Mouse (Mus musculus) CH12.LX (cell line): ENCODE data around the gene Ddah1.

Source experiments
- CHD2 ChIP-seq: IDR thresholded peaks from 2 replicates; pipeline ENCODE4 v1.6.1; 2011; ENCODE audit warnings: low read length, improper control_type of control experiment
- CTCF ChIP-seq, 2 experiments: IDR thresholded peaks in 1 of 2; conservative IDR thresholded peaks in 1 of 2; 2 replicates each; pipeline ENCODE4 v1.5.1; 2011 to 2012; ENCODE audit warnings: low read depth in 2 of 2, low read length in 2 of 2, improper control_type of control experiment in 1 of 2, inconsistent platforms in 1 of 2, mild to moderate bottlenecking in 1 of 2, moderate library complexity in 1 of 2
- E2F4 ChIP-seq: IDR thresholded peaks from 2 replicates; pipeline ENCODE4 v1.6.1; 2011; ENCODE audit warnings: low read depth, low read length, improper control_type of control experiment; ENCODE audit not compliant: insufficient replicate concordance
- HCFC1 ChIP-seq: IDR thresholded peaks from 2 replicates; pipeline ENCODE4 v1.6.1; 2012; ENCODE audit warnings: low read depth, mild to moderate bottlenecking, inconsistent platforms, low read length, improper control_type of control experiment
- MAX ChIP-seq: IDR thresholded peaks from 2 replicates; pipeline ENCODE4 v1.6.1; 2011; ENCODE audit warnings: low read length, improper control_type of control experiment
- NELFE ChIP-seq: IDR thresholded peaks from 2 replicates; pipeline ENCODE4 v1.6.1; 2011; ENCODE audit warnings: low read depth, low read length, improper control_type of control experiment
- NRF1 ChIP-seq: IDR thresholded peaks from 2 replicates; pipeline ENCODE4 v1.6.1; 2014; ENCODE audit warnings: low read depth, mild to moderate bottlenecking, inconsistent platforms, low read length, improper control_type of control experiment, moderate library complexity
- POLR2A ChIP-seq: IDR thresholded peaks from 2 replicates; pipeline ENCODE4 v1.6.1; 2011; ENCODE audit warnings: low read depth, mild to moderate bottlenecking, improper control_type of control experiment, low read length
- TCF12 ChIP-seq: IDR thresholded peaks from 2 replicates; pipeline ENCODE4 v1.6.1; 2014; ENCODE audit warnings: low read depth, mild to moderate bottlenecking, inconsistent platforms, low read length, improper control_type of control experiment
- ZC3H11A ChIP-seq: IDR thresholded peaks from 2 replicates; pipeline ENCODE4 v1.6.1; 2012; ENCODE audit warnings: low read depth, mild to moderate bottlenecking, inconsistent platforms, low read length, improper control_type of control experiment
- ZKSCAN1 ChIP-seq: IDR thresholded peaks from 2 replicates; pipeline ENCODE4 v1.6.1; 2012; ENCODE audit warnings: low read depth, inconsistent platforms, low read length, improper control_type of control experiment, borderline replicate concordance
- ZMIZ1 ChIP-seq: IDR thresholded peaks from 2 replicates; pipeline ENCODE4 v1.6.1; 2012; ENCODE audit warnings: low read depth, mild to moderate bottlenecking, inconsistent platforms, low read length, improper control_type of control experiment

DNA sequence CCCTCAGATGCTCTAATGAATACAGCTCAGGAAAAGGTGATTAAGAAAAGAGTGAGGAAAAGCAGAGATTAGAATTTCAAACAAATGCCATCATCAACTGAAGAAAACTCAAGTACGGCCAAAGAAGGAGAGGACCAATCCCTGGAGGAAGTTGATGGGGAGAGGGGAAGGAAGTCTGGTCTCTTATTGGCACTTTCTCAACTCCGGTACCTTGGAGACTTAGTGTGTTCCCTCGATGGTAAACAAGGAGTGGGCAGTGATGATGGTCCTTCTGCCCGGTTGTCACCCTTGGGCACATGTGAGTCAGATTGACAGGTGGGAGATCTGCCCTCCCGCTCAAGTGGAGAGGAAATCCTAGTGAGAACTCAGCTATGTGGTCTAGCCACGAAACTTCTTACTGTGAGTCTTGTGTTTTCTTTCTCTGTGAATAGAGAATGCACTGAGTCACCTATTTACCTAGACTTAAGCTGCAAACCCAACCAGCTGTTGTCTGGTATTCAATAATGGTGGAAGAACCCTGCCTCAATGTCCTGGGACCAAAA lies 129.0 kb downstream of the Ddah1 start:
- no peak for TF ChIP-seq POLR2A
- no peak for TF ChIP-seq E2F4
- TF ChIP-seq ZC3H11A = no peak
- no peak for TF ChIP-seq HCFC1
- no peak for TF ChIP-seq NELFE
- TF ChIP-seq MAX = no peak
- no peak for TF ChIP-seq ZMIZ1
- no peak for TF ChIP-seq CTCF (conservative IDR thresholded peaks at IDR 0.05 in 1 of 2, IDR thresholded peaks at IDR 0.05 in 1 of 2; ENCODE audit: low read depth in 2 of 2, low read length in 2 of 2)
- TF ChIP-seq CHD2 = no peak
- no peak for TF ChIP-seq NRF1
- TF ChIP-seq ZKSCAN1 = no peak
- TF ChIP-seq TCF12 = no peak
